Mouse (Mus musculus): Measurements from ENCODE around the gene Gm42420. TPM values are rescaled to one million over a fixed set of nuclear protein-coding genes. Genes with fewer than 3 reads are reported as not detected.

Gm42420 gene
- polyA plus RNA-seq, 1 experiment: 0.22 TPM

DNA sequence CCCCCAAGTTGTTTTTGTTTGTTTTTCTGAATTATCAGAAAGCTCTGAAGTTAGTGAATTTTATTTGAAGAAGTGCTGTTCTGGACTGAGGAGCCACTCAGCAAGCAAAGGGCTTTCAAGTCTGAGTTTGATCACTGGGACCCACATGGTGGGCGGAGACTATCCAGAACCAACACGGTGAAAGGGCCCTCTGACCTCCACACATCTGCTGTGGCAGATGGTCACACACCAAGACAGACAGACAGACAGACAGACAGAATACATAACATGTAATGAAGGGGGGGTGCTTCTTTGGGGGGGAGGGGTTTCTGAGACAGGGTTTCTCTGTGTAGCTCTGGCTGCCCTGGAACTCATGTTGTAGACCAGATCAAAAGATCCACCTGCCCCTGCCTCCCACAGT lies 45.0 kb upstream of the Gm42420 start:
- Histone ChIP-seq H3K4me2 (ENCODE audit: low read depth) (no peak overlapping the region), H3K36me3 (ENCODE audit: control insufficient read depth, insufficient read depth) (no peaks in the 10 kb centered on the region)
- TF ChIP-seq USF1 (IDR thresholded peaks at IDR 0.05; ENCODE audit: low read depth): no peak
- no peak for TF ChIP-seq MYOG (IDR thresholded peaks at IDR 0.05; ENCODE audit: control insufficient read depth in 1 of 3, insufficient read depth in 1 of 3, insufficient read length in 2 of 3, low read depth in 2 of 3)
- no peak for TF ChIP-seq POLR2AphosphoS2 (IDR thresholded peaks at IDR 0.05; ENCODE audit: insufficient read length, low read depth)
- TF ChIP-seq TCF3 (IDR thresholded peaks at IDR 0.05; ENCODE audit: insufficient read length, low read depth): no peak
- TF ChIP-seq SRF (IDR thresholded peaks at IDR 0.05; ENCODE audit: control insufficient read depth, insufficient read length, low read depth): no peak
- TF ChIP-seq MYOD1 (IDR thresholded peaks at IDR 0.05; ENCODE audit: control insufficient read depth in 1 of 3, insufficient read length in 2 of 3, low read depth in 2 of 3): no peak
- TF ChIP-seq E2F4 (IDR thresholded peaks at IDR 0.05; ENCODE audit: insufficient read depth): no peak
- TF ChIP-seq REST (IDR thresholded peaks at IDR 0.05; ENCODE audit: insufficient read depth, insufficient read length): no peak
- no peak for TF ChIP-seq CEBPB (IDR thresholded peaks at IDR 0.05; ENCODE audit: insufficient read depth, poor library complexity, severe bottlenecking)

DNA sequence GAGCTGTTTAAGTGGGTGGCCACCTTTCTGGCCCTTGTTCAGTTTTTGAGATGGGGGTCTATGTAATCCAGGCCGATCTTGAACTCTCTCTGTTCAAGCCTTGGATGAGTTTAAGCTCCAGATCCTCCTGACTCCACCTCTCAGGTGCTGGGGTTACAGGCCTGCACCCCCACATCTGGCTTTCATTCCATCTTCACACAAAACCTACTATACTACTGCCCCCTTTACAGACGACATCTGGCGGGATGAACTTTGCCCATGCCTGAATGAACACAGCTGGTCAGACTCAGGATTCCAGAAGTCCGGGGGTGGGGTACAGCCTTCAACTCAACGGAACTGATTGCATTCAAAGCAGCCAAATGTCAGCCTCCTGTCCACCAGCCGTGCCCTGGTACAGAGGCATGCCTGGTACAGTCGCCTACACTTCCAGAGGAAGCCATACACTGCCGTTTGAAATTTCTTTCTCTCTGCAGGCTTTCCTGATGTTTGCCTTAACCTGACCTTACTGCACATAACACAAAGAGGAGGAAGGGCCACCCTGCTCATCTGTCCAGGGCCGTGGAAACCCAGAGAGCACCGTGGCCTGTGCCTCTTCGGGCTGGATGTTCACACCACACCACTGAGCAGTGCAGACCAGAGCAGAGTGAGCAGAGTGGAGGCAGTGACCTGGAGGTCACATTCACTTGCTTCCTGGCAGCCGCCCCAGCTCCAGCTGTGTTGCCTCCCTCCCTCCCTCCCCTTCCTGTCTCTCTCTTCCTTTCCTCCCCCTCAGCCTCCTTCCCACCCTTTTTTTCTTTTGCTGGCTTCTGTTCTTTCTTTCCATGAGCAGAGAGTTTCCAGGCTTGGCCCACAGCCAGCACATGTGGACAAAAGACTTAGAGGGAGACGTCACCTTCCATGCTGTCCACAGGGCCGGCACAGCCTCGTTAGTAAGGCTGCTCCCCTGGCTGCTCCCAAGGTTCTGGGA lies 42.6 kb upstream of the Gm42420 start:
- peak overlapping the region; percentile 43 for H3K4me2 ChIP-seq (ENCODE audit: low read depth)
- peak in 1 of 3 experiments; percentile 10 for TF ChIP-seq MYOG (IDR thresholded peaks at IDR 0.05; ENCODE audit: control insufficient read depth in 1 of 3, insufficient read depth in 1 of 3, insufficient read length in 2 of 3, low read depth in 2 of 3)
- TF ChIP-seq TCF12 (IDR thresholded peaks at IDR 0.05; ENCODE audit: insufficient read depth, poor library complexity, severe bottlenecking): no peak
- peak in 1 of 3 experiments; percentile 7 for TF ChIP-seq MYOD1 (IDR thresholded peaks at IDR 0.05; ENCODE audit: control insufficient read depth in 1 of 3, insufficient read length in 2 of 3, low read depth in 2 of 3)
- TF ChIP-seq E2F4 (IDR thresholded peaks at IDR 0.05; ENCODE audit: insufficient read depth): no peak
- no peak overlapping the region for H3ac ChIP-seq (ENCODE audit: control insufficient read depth, insufficient read length)
- H3K36me3 ChIP-seq (ENCODE audit: control insufficient read depth, insufficient read depth): no peaks in the 10 kb centered on the region
- H3K27me3 ChIP-seq (ENCODE audit: control insufficient read depth, insufficient read depth, insufficient read length): no peaks in the 10 kb centered on the region
- no peak overlapping the region for H3K4me3 ChIP-seq
- H3K79me2 ChIP-seq (ENCODE audit: control insufficient read depth, insufficient read depth): no peaks in the 10 kb centered on the region

More for the DNA sequence above, 45.0 kb upstream of the Gm42420 start:
- Histone ChIP-seq H3K4me3 (no peak overlapping the region), H3K79me2 (ENCODE audit: control insufficient read depth, insufficient read depth) (no peaks in the 10 kb centered on the region), H3ac (ENCODE audit: control insufficient read depth, insufficient read length) (no peak overlapping the region), H3K27me3 (ENCODE audit: control insufficient read depth, insufficient read depth, insufficient read length) (no peaks in the 10 kb centered on the region)

DNA sequence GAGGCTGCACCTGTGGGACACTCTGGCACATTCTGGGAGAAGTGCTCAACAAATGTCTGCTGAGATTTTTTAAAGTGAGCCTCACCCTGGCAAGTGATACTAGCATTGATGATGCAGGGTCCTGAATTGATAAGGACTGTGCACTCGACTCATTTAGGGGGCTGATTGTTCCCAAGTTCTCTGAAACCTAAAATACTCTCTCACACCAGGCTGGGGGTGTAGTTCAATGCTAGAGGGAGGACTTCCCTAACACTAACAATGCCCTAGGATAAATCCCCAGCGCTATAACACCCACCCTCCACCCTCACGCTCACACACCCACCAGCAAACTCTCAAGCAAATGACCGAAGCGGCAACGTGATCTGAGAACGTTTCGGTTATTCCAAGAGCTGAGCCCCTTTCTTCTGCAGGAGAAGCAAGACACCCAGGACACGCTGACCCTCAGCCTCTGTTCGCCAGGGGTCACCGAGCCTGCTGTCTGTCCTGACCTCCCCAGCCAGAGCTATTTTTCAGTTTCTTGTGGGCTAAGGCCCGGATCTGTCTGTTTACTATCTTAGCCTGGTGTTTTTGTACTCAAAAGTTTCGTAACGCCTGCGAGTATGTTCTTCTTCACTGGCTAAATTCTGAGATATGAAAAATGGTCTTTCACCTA lies 41.7 kb upstream of the Gm42420 start:
- no peak overlapping the region for H3K4me2 ChIP-seq (ENCODE audit: low read depth)
- TF ChIP-seq MYOD1 (IDR thresholded peaks at IDR 0.05; ENCODE audit: control insufficient read depth in 1 of 3, insufficient read length in 2 of 3, low read depth in 2 of 3) (no peak), POLR2AphosphoS2 (IDR thresholded peaks at IDR 0.05; ENCODE audit: insufficient read length, low read depth) (no peak), TCF3 (IDR thresholded peaks at IDR 0.05; ENCODE audit: insufficient read length, low read depth) (no peak), CEBPB (IDR thresholded peaks at IDR 0.05; ENCODE audit: insufficient read depth, poor library complexity, severe bottlenecking) (no peak), E2F4 (IDR thresholded peaks at IDR 0.05; ENCODE audit: insufficient read depth) (no peak), USF1 (IDR thresholded peaks at IDR 0.05; ENCODE audit: low read depth) (no peak), MYOG (IDR thresholded peaks at IDR 0.05; ENCODE audit: control insufficient read depth in 1 of 3, insufficient read depth in 1 of 3, insufficient read length in 2 of 3, low read depth in 2 of 3) (no peak), POLR2A (IDR thresholded peaks at IDR 0.05; ENCODE audit: insufficient read length, low read depth) (no peak), MAX (IDR thresholded peaks at IDR 0.05; ENCODE audit: low read depth) (no peak), TCF12 (IDR thresholded peaks at IDR 0.05; ENCODE audit: insufficient read depth, poor library complexity, severe bottlenecking) (no peak), SRF (IDR thresholded peaks at IDR 0.05; ENCODE audit: control insufficient read depth, insufficient read length, low read depth) (no peak), REST (IDR thresholded peaks at IDR 0.05; ENCODE audit: insufficient read depth, insufficient read length) (no peak)
- H3K36me3 ChIP-seq (ENCODE audit: control insufficient read depth, insufficient read depth): no peaks in the 10 kb centered on the region
- H3K79me2 ChIP-seq (ENCODE audit: control insufficient read depth, insufficient read depth): no peaks in the 10 kb centered on the region
- no peak overlapping the region for H3K4me3 ChIP-seq
- H3ac ChIP-seq (ENCODE audit: control insufficient read depth, insufficient read length): no peak overlapping the region
- H3K27me3 ChIP-seq (ENCODE audit: control insufficient read depth, insufficient read depth, insufficient read length): no peaks in the 10 kb centered on the region

DNA sequence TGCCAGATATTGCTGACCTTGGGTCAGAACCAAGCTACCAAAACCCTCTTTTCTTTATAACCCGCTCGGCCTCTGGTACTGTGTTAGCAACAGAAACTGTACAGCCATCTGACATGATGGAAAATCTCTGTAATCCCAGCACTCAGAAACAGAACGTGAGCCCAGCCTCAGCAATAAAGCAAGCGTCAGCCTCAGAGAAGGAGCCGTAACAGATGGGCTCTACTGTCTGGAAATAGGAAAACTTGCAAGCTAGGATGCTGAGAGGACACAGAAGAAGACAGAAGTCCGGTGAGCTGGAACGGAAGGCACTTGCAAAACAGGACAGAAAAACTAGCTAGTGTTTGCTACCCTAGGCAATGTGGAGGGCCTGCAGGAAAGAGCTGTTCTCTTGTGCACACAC lies 40.1 kb upstream of the Gm42420 start:
- Histone ChIP-seq H3K79me2 (ENCODE audit: control insufficient read depth, insufficient read depth) (no peaks in the 10 kb centered on the region), H3K36me3 (ENCODE audit: control insufficient read depth, insufficient read depth) (no peaks in the 10 kb centered on the region), H3K4me2 (ENCODE audit: low read depth) (no peak overlapping the region), H3K27me3 (ENCODE audit: control insufficient read depth, insufficient read depth, insufficient read length) (no peaks in the 10 kb centered on the region), H3ac (ENCODE audit: control insufficient read depth, insufficient read length) (no peak overlapping the region), H3K4me3 (no peak overlapping the region)
- TF ChIP-seq MYOG (IDR thresholded peaks at IDR 0.05; ENCODE audit: control insufficient read depth in 1 of 3, insufficient read depth in 1 of 3, insufficient read length in 2 of 3, low read depth in 2 of 3): no peak
- TF ChIP-seq MYOD1 (IDR thresholded peaks at IDR 0.05; ENCODE audit: control insufficient read depth in 1 of 3, insufficient read length in 2 of 3, low read depth in 2 of 3): no peak
- no peak for TF ChIP-seq E2F4 (IDR thresholded peaks at IDR 0.05; ENCODE audit: insufficient read depth)
- no peak for TF ChIP-seq MAX (IDR thresholded peaks at IDR 0.05; ENCODE audit: low read depth)
- no peak for TF ChIP-seq POLR2AphosphoS2 (IDR thresholded peaks at IDR 0.05; ENCODE audit: insufficient read length, low read depth)
- TF ChIP-seq CEBPB (IDR thresholded peaks at IDR 0.05; ENCODE audit: insufficient read depth, poor library complexity, severe bottlenecking): no peak
- no peak for TF ChIP-seq USF1 (IDR thresholded peaks at IDR 0.05; ENCODE audit: low read depth)
- TF ChIP-seq TCF12 (IDR thresholded peaks at IDR 0.05; ENCODE audit: insufficient read depth, poor library complexity, severe bottlenecking): no peak
- TF ChIP-seq SRF (IDR thresholded peaks at IDR 0.05; ENCODE audit: control insufficient read depth, insufficient read length, low read depth): no peak
- TF ChIP-seq TCF3 (IDR thresholded peaks at IDR 0.05; ENCODE audit: insufficient read length, low read depth): no peak
- no peak for TF ChIP-seq POLR2A (IDR thresholded peaks at IDR 0.05; ENCODE audit: insufficient read length, low read depth)
- TF ChIP-seq REST (IDR thresholded peaks at IDR 0.05; ENCODE audit: insufficient read depth, insufficient read length): no peak
